Mouse (Mus musculus): ENCODE results near the gene Tnfaip2.

The Tnfaip2 gene

DNA sequence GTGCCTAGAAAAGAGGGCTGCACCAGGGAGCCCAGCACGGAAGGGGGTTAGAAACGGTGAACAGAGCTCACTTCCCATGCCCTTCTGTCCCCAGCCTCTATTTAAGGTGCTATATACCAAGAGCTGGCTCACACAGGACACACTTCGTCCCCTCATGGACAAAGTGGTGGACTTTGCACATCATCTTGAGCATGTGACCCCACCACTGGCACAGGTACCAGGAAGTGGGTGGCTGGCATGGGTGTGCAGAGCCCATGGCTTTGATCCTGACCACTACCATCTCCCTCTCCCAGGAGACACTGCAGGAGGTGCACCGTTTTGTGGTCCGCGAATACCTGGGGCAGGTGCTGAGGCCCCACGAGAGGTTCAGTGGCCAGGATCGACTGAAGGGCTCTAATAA is 13.9 kb upstream of the Tnfaip2 start:
- DNase-seq, result no peak

DNA sequence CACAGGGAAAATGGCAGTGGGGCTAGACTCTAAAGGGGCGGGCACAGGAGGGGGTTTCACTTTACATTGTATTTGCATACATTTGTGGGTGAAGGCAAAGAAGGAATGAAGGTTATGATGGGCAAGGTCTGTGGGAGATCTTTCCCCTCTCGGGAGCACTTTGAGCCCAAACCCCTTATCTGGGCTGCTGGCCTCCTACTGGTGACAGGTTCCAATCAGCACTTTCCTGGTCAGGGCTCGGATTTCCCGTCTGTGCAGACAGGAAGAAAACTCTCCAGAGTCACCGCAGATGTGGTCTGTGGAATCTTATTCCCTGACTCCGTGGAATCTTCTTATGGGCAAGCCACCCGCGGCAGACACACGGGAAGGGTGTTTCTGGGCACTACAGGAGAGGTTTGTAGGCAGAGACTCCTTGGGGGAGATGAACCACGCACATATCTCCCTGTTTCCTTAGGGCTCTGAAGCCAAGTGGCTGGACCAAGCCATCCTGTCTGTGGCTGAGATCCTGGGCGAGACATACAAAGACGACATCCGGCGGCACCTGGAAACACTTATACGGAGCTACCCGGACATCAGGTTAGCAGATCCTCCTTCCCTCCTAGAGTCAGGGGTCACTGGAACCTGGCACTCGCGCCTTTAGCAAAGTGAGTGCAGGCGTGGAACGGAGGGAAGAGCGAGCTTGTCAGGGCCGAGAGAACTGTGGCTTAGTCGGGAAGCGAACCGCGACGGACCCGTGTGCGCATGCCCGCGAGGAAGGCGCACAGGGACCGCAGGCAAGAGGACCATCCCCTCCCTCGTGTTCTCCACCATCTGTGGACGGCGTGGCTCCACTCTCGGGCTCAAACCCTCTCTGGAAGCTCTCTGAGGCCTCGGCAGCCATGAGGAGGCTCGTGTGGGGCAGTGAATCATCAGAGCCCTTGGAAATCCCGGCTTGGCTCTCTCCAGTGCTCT is 13.0 kb upstream of the Tnfaip2 start:
- DNase-seq, result no peak

DNA sequence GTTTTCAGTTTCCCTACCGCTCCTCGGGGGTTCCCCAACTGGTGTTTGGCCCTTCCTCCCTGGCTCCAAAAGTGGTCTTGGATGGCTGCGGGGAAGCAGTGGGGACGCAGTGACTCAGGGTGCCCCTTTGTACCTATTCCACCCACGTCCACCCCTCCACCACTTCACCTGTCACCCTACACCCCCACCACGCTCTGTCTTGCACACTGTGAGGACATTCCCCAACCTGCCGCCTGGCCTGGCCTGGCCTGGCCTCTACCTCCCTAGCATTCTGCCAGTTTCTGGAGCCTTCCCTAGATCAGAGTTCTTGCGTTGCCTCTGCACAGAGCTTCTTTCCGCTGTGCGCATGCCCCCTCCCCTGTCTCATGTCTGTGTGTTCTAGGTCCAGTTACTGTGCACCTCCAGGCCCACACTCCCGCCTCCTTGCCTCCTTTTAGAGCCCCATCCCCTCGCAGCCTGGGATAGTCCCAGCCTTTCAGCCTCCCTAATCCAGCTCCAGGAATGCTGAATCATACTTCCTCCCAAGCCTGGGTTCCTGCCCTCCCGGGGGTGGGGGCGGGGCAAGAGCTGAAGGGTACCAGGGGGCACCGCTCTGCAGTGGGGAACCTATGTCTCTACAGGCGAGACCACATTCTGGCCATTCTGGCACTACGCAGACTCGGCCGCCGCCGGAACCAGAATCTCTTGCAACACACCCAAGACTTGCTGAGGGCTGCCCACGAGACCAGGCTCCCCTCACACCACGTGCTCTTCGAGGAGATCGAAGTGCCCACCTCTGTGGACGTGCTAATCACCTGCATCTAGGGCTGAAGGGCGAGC is 12.0 kb upstream of the Tnfaip2 start:
- DNase-seq, result no peak

GRCm38 (mm10) chr12:111430868-111431817 is 11.1 kb upstream of the Tnfaip2 start:
- no peak for DNase-seq

DNA sequence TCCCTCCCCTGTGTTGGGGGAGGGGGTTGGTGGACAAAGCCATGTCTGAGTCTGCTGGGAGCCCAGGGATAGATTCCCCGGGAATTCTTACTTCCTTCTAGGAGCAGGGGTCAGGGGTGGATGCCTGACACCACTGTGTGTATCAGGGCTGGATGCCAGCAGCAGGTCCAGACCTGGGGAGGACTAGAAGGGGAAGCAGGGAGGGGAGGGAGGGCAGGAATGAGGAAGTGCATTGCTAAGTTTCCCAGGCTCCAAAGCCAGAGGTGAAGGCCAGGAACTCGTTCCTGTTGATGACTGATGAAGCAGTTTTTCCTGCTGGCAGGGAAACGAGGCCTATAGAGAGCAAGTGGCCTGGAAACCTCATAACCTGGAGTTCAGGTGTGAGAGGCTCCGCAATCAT is 10.2 kb upstream of the Tnfaip2 start:
- no peak for DNase-seq

- DNase-seq, result no peak
Measured at GRCm38 (mm10) chr12:111432751-111433331, 9.4 kb upstream of the Tnfaip2 start.

DNA sequence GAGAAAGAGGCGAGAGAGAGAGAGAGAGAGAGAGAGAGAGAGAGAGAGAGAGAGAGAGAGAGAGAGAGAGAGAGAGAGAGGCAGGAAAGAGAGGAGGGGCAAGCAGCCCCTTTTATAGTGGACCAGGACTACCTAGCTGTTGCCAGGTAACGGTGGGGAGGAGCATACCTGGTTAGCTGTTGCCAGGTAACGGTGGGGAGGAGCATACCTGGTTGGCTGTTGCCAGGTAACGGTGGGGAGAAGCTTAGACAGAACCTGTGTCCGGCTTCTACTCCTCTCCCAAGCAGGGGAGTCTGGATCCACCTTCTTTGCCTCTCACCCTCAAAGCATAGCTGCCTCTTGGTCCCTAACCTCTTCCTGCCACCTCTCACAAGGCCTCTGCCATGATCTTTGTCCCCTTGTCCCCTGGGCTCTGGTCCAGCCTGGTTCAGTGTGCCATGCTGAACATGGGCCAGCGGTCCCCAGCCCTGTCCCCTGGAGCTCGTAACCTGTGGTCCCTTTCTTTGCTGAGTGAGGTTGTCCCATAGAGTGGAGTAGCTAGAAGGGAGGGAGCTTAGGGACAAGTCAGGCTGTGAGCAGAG is 8.0 kb upstream of the Tnfaip2 start:
- no peak for DNase-seq

- no peak for DNase-seq
Measured at GRCm38 (mm10) chr12:111434745-111435327, 7.4 kb upstream of the Tnfaip2 start.

DNA sequence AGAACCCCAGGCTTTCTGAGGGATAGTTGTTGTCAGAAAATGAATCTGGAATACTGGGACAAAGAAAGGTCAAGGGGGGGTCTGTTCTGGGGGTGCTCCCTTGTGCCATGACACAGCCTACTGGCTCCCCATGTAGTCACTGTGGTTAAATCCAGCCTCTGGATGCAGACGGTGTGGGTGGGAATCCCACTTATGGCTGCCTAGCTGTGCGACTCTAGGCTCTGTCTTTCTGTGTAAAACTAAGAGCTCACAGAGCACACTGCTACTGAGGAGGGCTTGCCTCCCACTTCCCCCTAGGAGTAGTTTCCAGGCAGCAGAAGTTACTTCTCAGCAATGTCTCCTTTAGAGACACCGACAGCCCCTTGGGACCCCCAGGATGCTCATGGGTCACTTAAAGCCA is 6.1 kb upstream of the Tnfaip2 start:
- no peak for DNase-seq

DNA sequence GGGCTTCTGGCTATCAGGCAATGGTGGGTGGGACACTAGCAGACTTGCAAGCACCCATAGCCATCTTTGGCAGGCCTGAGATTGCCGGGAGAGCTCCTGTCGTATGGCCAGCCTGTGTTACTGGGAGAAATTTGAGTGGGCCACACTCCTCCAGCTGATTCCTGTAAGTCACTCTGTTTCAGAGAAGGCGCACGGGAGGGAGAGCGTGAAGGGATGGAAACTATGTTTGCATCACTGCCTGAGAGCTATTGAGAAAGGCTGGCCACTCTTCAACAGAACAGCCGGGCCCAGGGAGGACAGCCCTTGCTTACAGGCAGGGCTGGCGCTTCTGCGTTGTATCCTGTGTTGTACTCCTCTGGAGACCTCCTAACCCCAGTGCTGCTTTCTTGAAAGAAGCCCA is 5.6 kb upstream of the Tnfaip2 start:
- no peak for DNase-seq

DNA sequence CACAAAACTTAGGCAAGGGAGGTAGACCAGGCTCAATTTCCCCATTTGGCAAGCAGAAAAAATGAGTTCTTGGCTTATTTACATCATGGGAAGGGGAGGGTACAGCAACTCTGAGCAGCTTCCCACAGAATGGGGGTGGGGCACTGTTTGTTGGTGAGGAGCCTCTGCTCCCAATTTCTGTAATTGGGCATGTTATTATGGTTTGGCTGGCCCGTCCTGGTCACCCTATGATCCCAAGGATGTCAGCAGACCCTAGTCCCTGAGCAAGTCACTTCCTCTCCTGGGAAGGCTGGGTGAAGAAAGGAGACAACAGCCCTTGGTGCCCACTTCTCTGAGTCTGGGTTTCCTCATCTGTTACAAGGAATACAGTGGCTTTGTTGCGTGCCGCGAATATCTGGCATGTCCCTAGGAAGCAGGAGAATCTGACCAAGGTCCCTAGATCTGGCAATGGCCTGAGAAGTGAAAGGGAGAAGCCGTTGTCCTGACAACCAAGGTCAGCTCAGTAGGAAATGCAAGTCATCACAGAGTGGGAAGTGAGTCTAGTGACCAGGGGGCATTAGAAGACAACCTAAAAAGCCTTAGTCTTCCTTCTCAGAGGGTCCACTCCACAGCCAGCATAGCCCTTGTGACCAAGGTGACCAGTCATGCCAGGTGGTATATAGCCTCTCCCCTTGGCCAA is 4.9 kb upstream of the Tnfaip2 start:
- no peak for DNase-seq

GRCm38 (mm10) chr12:111438850-111439249 is 3.4 kb upstream of the Tnfaip2 start:
- no peak for DNase-seq

GRCm38 (mm10) chr12:111440701-111441373 is 1.4 kb upstream of the Tnfaip2 start:
- no peak for DNase-seq

- no peak for DNase-seq
Measured at GRCm38 (mm10) chr12:111441523-111441922, 746 bp upstream of the Tnfaip2 start.

DNA sequence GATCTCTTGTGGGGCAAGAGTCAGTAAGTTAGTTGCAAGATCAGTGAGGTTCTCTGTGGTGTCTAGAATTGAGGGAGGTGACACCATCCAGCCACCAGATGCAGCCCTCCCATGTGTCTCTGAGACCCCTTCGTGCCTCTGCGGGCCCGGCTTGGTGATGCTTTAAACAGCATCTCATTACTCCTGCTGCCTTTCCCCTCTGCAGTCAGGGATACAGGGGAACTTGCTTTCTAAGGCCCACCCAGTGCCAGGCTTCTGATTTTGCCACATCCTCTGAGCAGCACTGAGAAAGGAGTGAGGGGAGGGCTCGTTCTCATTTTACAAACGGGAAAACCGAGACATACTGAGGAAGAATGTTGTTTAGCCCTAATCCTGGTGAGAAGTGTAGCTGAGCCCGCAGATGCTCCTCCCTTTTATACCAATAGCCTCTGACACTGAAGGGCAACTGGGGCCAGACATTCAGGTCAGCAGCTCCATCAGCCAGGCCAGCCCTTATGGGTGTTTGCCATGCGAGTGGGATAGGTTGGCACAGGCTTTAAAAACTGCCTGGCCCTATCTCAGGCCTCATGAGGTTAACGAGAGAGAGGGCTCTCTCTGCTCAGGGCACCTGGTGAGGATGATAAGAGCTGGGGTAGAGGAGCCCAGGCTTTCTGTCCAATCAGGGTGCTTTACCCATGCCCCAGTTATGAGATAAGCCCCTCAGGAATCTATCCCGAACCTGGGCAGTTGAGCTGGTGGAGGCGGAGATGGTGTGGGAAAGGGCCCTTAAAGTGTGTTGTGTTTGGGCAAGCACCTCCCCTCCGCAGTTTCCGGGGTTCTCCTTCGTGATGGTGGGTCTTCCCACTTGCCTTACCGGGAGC is 972 bp downstream of the Tnfaip2 start:
- DNase-seq, result no peak

DNA sequence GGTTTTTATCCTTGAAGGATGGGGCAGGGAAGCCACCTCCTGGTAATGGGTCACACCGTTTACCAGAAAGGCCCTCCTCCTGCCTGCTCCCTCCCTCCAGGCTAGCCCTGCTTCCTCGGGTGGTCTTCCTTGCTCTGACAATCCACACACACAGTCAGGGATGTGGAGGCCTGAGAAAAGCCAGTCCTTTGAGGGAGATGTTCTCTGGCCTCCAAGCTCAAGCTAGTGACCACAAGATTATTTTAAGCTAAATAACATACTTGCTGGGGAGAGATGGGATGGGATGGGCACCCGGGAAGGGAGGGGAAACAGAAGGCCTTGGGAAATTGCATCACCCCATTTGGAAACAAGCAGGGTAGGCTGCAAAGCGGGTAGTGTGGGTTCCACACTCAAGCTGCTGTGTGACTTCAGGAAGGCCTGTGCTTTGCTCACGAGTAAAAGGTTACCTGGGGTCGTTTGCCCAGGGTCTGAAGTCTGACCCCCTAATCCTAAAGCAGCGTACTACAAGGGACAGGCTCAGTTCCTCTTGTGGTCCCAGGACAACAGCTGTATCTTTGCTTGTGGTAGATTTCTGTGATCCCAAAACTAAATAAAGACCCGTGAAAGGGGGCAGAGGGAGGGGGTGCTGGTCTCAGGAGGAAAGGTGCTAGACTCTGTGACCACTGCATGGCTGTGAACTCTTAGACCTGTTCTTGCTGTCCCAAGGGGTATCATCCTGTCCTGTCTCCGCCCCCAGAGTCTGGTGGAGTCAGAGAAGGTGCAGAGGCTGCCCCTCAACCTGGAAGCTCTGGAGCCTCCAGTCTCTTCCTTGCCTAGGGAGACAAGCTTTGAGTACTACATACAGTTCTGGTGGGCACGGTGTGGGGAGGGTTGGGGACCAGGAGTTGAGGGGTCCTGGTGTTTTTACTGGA is 1.9 kb downstream of the Tnfaip2 start:
- DNase-seq, result no peak

DNA sequence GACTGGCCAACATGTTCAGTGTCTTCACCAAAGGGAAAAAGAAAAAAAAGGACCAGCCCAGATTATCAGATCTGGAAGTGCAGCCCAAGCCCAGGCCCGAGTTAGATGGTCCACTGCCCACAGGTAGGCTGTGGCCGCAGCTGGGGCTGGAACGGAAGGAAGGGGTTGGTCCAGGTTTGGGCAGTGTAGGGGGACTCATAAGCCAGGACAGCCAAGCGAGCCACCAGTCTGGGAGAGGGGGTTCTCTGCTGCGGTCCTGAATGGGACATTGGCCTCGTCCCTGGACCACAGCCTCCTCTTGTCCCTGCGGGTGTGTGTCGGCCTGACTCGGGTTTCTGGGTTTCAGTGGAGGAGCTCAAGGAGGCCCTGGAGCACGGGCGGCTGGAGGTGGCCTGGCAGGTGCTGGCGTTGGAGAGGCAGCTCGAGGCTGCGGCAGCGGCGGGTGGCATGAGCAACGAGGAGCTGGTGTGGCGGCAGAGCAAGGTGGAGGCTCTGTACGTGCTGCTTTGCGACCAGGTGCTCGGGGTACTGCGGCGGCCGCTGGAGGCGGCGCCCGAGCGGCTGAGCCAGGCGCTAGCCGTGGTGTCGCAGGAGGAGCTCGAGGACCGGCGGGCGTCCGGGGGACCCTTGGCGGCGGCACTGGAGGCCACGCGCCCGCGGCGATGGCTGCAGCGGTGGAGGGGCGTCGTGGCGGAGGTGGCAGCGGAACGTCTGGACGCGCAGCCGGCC is 3.1 kb downstream of the Tnfaip2 start:
- DNase-seq, result no peak
